Comparison of ENCODE assay signal across 29 mouse cellular contexts in genomic region chr8:70237842-70238241, GRCm38 (mm10). TPM values are rescaled to one million over a fixed set of nuclear protein-coding genes. Genes with fewer than 3 reads are reported as not detected.
DNase-seq lines count a peak whose midpoint lies in the region; ATAC-seq and TF ChIP-seq lines count a peak whose summit lies in the region.
"Had no signal": no experiment of that assay in that cellular context is flagged by ENCODE, and none has a peak within 500 bp of the region (broad histone marks: within the 10 kb centered on the region; RNA-seq: fewer than 3 reads in every experiment).

No protein-coding gene starts in this region.

- H3K36me3 ChIP-seq in midbrain, embryonic 13.5 days, result peaks cover 64% of the 10 kb centered on the region
- peaks cover 66% of the 10 kb centered on the region for H3K36me3 ChIP-seq in midbrain, embryonic 14.5 days (ENCODE audit: control insufficient read depth, insufficient read depth, low read length)
- peaks cover 12 to 28% of the 10 kb centered on the region in 2 experiments; a peak in 3 of 4 replicates for H3K36me3 ChIP-seq in MEL (ENCODE audit: control insufficient read depth in 1 of 2, insufficient read depth in 2 of 2, low read length in 2 of 2)
- peaks cover 38% of the 10 kb centered on the region for H3K36me3 ChIP-seq in thymus, adult 2 months (ENCODE audit: control insufficient read depth, insufficient read depth, low read length)

- H3K27me3 ChIP-seq in midbrain, embryonic 13.5 days, result no peaks in the 10 kb centered on the region
- no peaks in the 10 kb centered on the region for H3K27me3 ChIP-seq in midbrain, embryonic 14.5 days (ENCODE audit: control insufficient read depth, insufficient read depth, low read length)
- H3K27me3 ChIP-seq in MEL (ENCODE audit: control insufficient read depth in 1 of 2, insufficient read depth in 2 of 2, low read length in 2 of 2), result no peaks in the 10 kb centered on the region
- no peaks in the 10 kb centered on the region for H3K27me3 ChIP-seq in thymus, adult 2 months (ENCODE audit: control insufficient read depth, insufficient read depth, low read length)
- H3K27me3 ChIP-seq: liver, embryonic 15.5 days; midbrain, embryonic 15.5 days; neural tube, embryonic 13.5 days had no signal

- ATAC-seq in midbrain, embryonic 13.5 days, result no peak
- no peak for ATAC-seq in midbrain, embryonic 14.5 days (ENCODE audit: low FRiP score, low TSS enrichment)
- ATAC-seq: forebrain, embryonic 14.5 days; hindbrain, postnatal 0 days; intestine, embryonic 16.5 days; midbrain, embryonic 15.5 days had no signal

- H3K4me2 ChIP-seq in midbrain, embryonic 13.5 days (replicated peaks), result no peak overlapping the region
- H3K4me2 ChIP-seq in midbrain, embryonic 14.5 days (ENCODE audit: low read length), result no peak overlapping the region
- H3K4me2 ChIP-seq: liver, embryonic 15.5 days; midbrain, embryonic 15.5 days; neural tube, embryonic 13.5 days had no signal

- 92% methylated on average over 2 of the region's 2 CpGs for WGBS in midbrain, embryonic 13.5 days
- 87% methylated on average over 2 of the region's 2 CpGs for WGBS in midbrain, embryonic 14.5 days
- 40% methylated on average over 2 of the region's 2 CpGs for WGBS in thymus, adult 2 months

- 0 out of 2 replicates have a peak overlapping the region, but pooled peaks have one; percentile 23 for H3K9ac ChIP-seq in midbrain, embryonic 13.5 days (replicated peaks)
- H3K9ac ChIP-seq in midbrain, embryonic 14.5 days (replicated peaks; ENCODE audit: low read length), result no peak overlapping the region
- H3K9ac ChIP-seq in MEL (ENCODE audit: control insufficient read depth, low read depth, low read length, poor library complexity, severe bottlenecking), result no peak overlapping the region
- H3K9ac ChIP-seq: liver, embryonic 15.5 days; midbrain, embryonic 15.5 days; neural tube, embryonic 13.5 days had no signal

- peak; percentile 87 to 92 for TF ChIP-seq EP300 in MEL (IDR thresholded peaks at IDR 0.05; ENCODE audit: low read depth in 1 of 2, low read length in 2 of 2)

- H3K27ac ChIP-seq in midbrain, embryonic 13.5 days, result no peak overlapping the region
- H3K27ac ChIP-seq in midbrain, embryonic 14.5 days (replicated peaks; ENCODE audit: low read depth, low read length), result no peak overlapping the region
- peak overlapping the region; percentile 22 for H3K27ac ChIP-seq in MEL (ENCODE audit: control insufficient read depth, low read depth, low read length)
- H3K27ac ChIP-seq in embryonic fibroblast, embryonic 13.5 days (ENCODE audit: insufficient read depth, low read length), result peak overlapping the region; percentile 62; the same call in 1 of the 2 replicates
- no peak overlapping the region for H3K27ac ChIP-seq in thymus, adult 2 months (ENCODE audit: control insufficient read depth, insufficient read depth, low read length)
- H3K27ac ChIP-seq: gastrocnemius, adult 2 months; heart, embryonic 10.5 days; hindbrain, postnatal 0 days; layer of hippocampus, adult 2 months; liver, embryonic 15.5 days; macrophage; midbrain, embryonic 15.5 days; neural tube, embryonic 13.5 days had no signal

- TF ChIP-seq CTCF in MEL (IDR thresholded peaks at IDR 0.05 in 2 of 3, conservative IDR thresholded peaks at IDR 0.05 in 1 of 3; ENCODE audit: control insufficient read depth in 1 of 3, insufficient read depth in 1 of 3, low read depth in 2 of 3, low read length in 3 of 3, poor library complexity in 1 of 3, severe bottlenecking in 1 of 3), result no peak
- no peak for TF ChIP-seq CTCF in embryonic fibroblast, embryonic 13.5 days (IDR thresholded peaks at IDR 0.05; ENCODE audit: borderline replicate concordance, insufficient read depth, low read length)
- TF ChIP-seq CTCF in thymus, adult 2 months (IDR thresholded peaks at IDR 0.05; ENCODE audit: borderline replicate concordance, control insufficient read depth, extremely low read depth, insufficient read depth, low read length, poor library complexity), result no peak

- H3K79me2 ChIP-seq in MEL (ENCODE audit: control insufficient read depth, insufficient read depth, low read length, poor library complexity), result peaks cover 18% of the 10 kb centered on the region

- H3K9me3 ChIP-seq in midbrain, embryonic 13.5 days, result no peaks in the 10 kb centered on the region
- no peaks in the 10 kb centered on the region for H3K9me3 ChIP-seq in midbrain, embryonic 14.5 days (ENCODE audit: control insufficient read depth, low read length)
- H3K9me3 ChIP-seq in MEL (replicated peaks; ENCODE audit: insufficient read depth, low read length), result no peaks in the 10 kb centered on the region
- H3K9me3 ChIP-seq: heart, embryonic 10.5 days; liver, embryonic 15.5 days; midbrain, embryonic 15.5 days; neural tube, embryonic 13.5 days had no signal

- H3K4me3 ChIP-seq in midbrain, embryonic 13.5 days (replicated peaks), result no peak overlapping the region
- H3K4me3 ChIP-seq in midbrain, embryonic 14.5 days (replicated peaks; ENCODE audit: low read depth, low read length), result no peak overlapping the region
- H3K4me3 ChIP-seq in MEL (ENCODE audit: control insufficient read depth in 1 of 2, insufficient read depth in 1 of 2, low read depth in 2 of 2, low read length in 2 of 2), result no peak overlapping the region
- H3K4me3 ChIP-seq in embryonic fibroblast, embryonic 13.5 days (ENCODE audit: insufficient read depth, low read length), result no peak overlapping the region
- H3K4me3 ChIP-seq in thymus, adult 2 months (ENCODE audit: control insufficient read depth, insufficient read depth, low read length), result no peak overlapping the region
- H3K4me3 ChIP-seq: gastrocnemius, adult 2 months; heart, embryonic 10.5 days; layer of hippocampus, adult 2 months; liver, embryonic 15.5 days; midbrain, embryonic 15.5 days; myocyte; neural tube, embryonic 13.5 days had no signal

- TF ChIP-seq RAD21 in MEL (IDR thresholded peaks at IDR 0.05; ENCODE audit: low read depth, low read length), result no peak

- peaks cover 34% of the 10 kb centered on the region for H3K4me1 ChIP-seq in midbrain, embryonic 13.5 days (replicated peaks)
- peaks cover 17% of the 10 kb centered on the region for H3K4me1 ChIP-seq in midbrain, embryonic 14.5 days (ENCODE audit: control insufficient read depth, insufficient read depth, low read length)
- peaks cover 12 to 26% of the 10 kb centered on the region in 2 experiments for H3K4me1 ChIP-seq in MEL (ENCODE audit: control insufficient read depth in 1 of 2, insufficient read depth in 2 of 2, low read length in 2 of 2)
- H3K4me1 ChIP-seq in embryonic fibroblast, embryonic 13.5 days (ENCODE audit: control insufficient read depth, insufficient read depth, low read length), result peaks cover 6% of the 10 kb centered on the region
- peaks cover 5% of the 10 kb centered on the region for H3K4me1 ChIP-seq in thymus, adult 2 months (replicated peaks; ENCODE audit: control insufficient read depth, insufficient read depth, low read length)

- no peak for TF ChIP-seq POLR2A in MEL (IDR thresholded peaks at IDR 0.05; ENCODE audit: control insufficient read depth in 1 of 2, insufficient read depth in 1 of 2, low read depth in 1 of 2, low read length in 2 of 2, poor library complexity in 1 of 2)
- no peak for TF ChIP-seq POLR2A in embryonic fibroblast, embryonic 13.5 days (IDR thresholded peaks at IDR 0.05; ENCODE audit: low read depth, low read length)
- no peak for TF ChIP-seq POLR2A in thymus, adult 2 months (IDR thresholded peaks at IDR 0.05; ENCODE audit: control insufficient read depth, extremely low read depth, insufficient read depth, low read length, poor library complexity)

- no peak for DNase-seq in midbrain, embryonic 14.5 days
- DNase-seq in MEL (ENCODE audit: low read depth, low spot score), result peak; percentile 81
- DNase-seq in layer of hippocampus, adult 18-20 months (ENCODE audit: low spot score in 2 of 2), result no peak
- no peak for DNase-seq in thymus, adult 2 months
- no peak for DNase-seq in cerebellum, adult 9-11 months
- DNase-seq: adrenal gland, adult 2 months; cerebellum, adult 18-20 months; cerebellum, postnatal 25 days; embryo, embryonic 11 days; gastrocnemius, adult 2 months; heart, postnatal 4 days; kidney, adult 9 months; kidney, postnatal 14 days; right cerebral cortex, adult 18-20 months; right cerebral cortex, postnatal 4 days; thymus, adult 18-20 months; thymus, postnatal 4 days had no signal

RNA-seq across cellular contexts. Expression of gene Armc6, which starts 3.6 kb away (rescaled TPM):
- 74.2 and 77.6 TPM in 2 replicates for polyA plus RNA-seq in midbrain, embryonic 13.5 days (2015; fragmentation: Nextera tagmentation; extraction: Ambion mirVana)
- 82.5 and 115 TPM in 2 replicates for polyA plus RNA-seq in midbrain, embryonic 14.5 days (2014; fragmentation: Nextera tagmentation; extraction: Ambion mirVana)
- 50.2 and 63.9 TPM in 2 replicates for total RNA-seq in MEL (2012; rRNA removed)
- polyA plus RNA-seq in MEL (2012; ENCODE audit: insufficient read depth in 1 of 2, insufficient read length in 2 of 2, low read depth in 1 of 2, low replicate concordance in 2 of 2, missing spikeins in 1 of 2), result 10 to 100 TPM in 1 of 2 experiments, not detected in 1; 39.5 TPM
- 11.0 and 14.9 TPM in 2 replicates for polyA plus RNA-seq in embryonic fibroblast, embryonic 13.5 days (2011; ENCODE audit: insufficient read length, low read depth, missing spikeins)
- total RNA-seq in layer of hippocampus, adult 18-20 months (2021), result 10 to 100 TPM; 41.2 to 41.4 TPM
- 24.3 and 25.4 TPM in 2 replicates for polyA plus RNA-seq in thymus, adult 2 months (2012; rRNA removed)

RNA-seq across cellular contexts. Expression of gene Sugp2, which starts 3.8 kb away (rescaled TPM):
- 84.2 and 86.0 TPM in 2 replicates for polyA plus RNA-seq in midbrain, embryonic 13.5 days (2015; fragmentation: Nextera tagmentation; extraction: Ambion mirVana)
- polyA plus RNA-seq in midbrain, embryonic 14.5 days (2014; fragmentation: Nextera tagmentation; extraction: Ambion mirVana), result 87.9 and 88.9 TPM in 2 replicates
- total RNA-seq in MEL (2012; rRNA removed), result 23.9 and 25.3 TPM in 2 replicates
- 10 to 100 TPM in 1 of 2 experiments, not detected in 1; 27.4 TPM for polyA plus RNA-seq in MEL (2012; ENCODE audit: insufficient read depth in 1 of 2, insufficient read length in 2 of 2, low read depth in 1 of 2, low replicate concordance in 2 of 2, missing spikeins in 1 of 2)
- polyA plus RNA-seq in embryonic fibroblast, embryonic 13.5 days (2011; ENCODE audit: insufficient read length, low read depth, missing spikeins), result 26.4 and 28.9 TPM in 2 replicates
- total RNA-seq in layer of hippocampus, adult 18-20 months (2021), result 100 to 1,000 TPM; 112 to 123 TPM
- polyA plus RNA-seq in thymus, adult 2 months (2012; rRNA removed), result 98.2 and 103 TPM in 2 replicates

RNA-seq across cellular contexts. Expression of gene Slc25a42, which starts 25.7 kb away (rescaled TPM):
- polyA plus RNA-seq in midbrain, embryonic 13.5 days (2015; fragmentation: Nextera tagmentation; extraction: Ambion mirVana), result 4.3 and 4.4 TPM in 2 replicates
- polyA plus RNA-seq in midbrain, embryonic 14.5 days (2014; fragmentation: Nextera tagmentation; extraction: Ambion mirVana), result 5.1 and 5.6 TPM in 2 replicates
- total RNA-seq in MEL (2012; rRNA removed), result 4.4 and 5.2 TPM in 2 replicates
- polyA plus RNA-seq in MEL (2012; ENCODE audit: insufficient read depth in 1 of 2, insufficient read length in 2 of 2, low read depth in 1 of 2, low replicate concordance in 2 of 2, missing spikeins in 1 of 2), result 10 to 100 TPM in 1 of 2 experiments, not detected in 1; 12.1 TPM
- polyA plus RNA-seq in embryonic fibroblast, embryonic 13.5 days (2011; ENCODE audit: insufficient read length, low read depth, missing spikeins), result 5.3 and 6.6 TPM in 2 replicates
- 10 to 100 TPM; 39.3 to 41.8 TPM for total RNA-seq in layer of hippocampus, adult 18-20 months (2021)
- 59.1 and 66.6 TPM in 2 replicates for polyA plus RNA-seq in thymus, adult 2 months (2012; rRNA removed)

RNA-seq across cellular contexts. Expression of gene Homer3, which starts 44.8 kb away (rescaled TPM):
- 57.7 and 61.5 TPM in 2 replicates for polyA plus RNA-seq in midbrain, embryonic 13.5 days (2015; fragmentation: Nextera tagmentation; extraction: Ambion mirVana)
- 24.0 and 34.4 TPM in 2 replicates for polyA plus RNA-seq in midbrain, embryonic 14.5 days (2014; fragmentation: Nextera tagmentation; extraction: Ambion mirVana)
- 8.2 and 12.2 TPM in 2 replicates for total RNA-seq in MEL (2012; rRNA removed)
- polyA plus RNA-seq in MEL (2012; ENCODE audit: insufficient read depth in 1 of 2, insufficient read length in 2 of 2, low read depth in 1 of 2, low replicate concordance in 2 of 2, missing spikeins in 1 of 2), result 10 to 100 TPM in 1 of 2 experiments, not detected in 1; 22.8 TPM
- polyA plus RNA-seq in embryonic fibroblast, embryonic 13.5 days (2011; ENCODE audit: insufficient read length, low read depth, missing spikeins), result 42.2 and 54.0 TPM in 2 replicates
- 10 to 100 TPM; 71.9 to 76.0 TPM for total RNA-seq in layer of hippocampus, adult 18-20 months (2021)
- 60.6 and 67.6 TPM in 2 replicates for polyA plus RNA-seq in thymus, adult 2 months (2012; rRNA removed)

Comparison
In these comparisons a context has a peak if more than half of its experiments do, and no peak if none do; other contexts are left out.
1. H3K27ac ChIP-seq: peak in MEL (single experiment) and embryonic fibroblast, embryonic 13.5 days (single experiment); none in midbrain, embryonic 13.5 days (single experiment), midbrain, embryonic 14.5 days (single experiment) and thymus, adult 2 months (single experiment).